Mouse (Mus musculus): Measurements from ENCODE around the gene Rpp14. TPM values are rescaled to one million over a fixed set of nuclear protein-coding genes. Genes with fewer than 3 reads are reported as not detected.

Rpp14 gene
- polyA plus RNA-seq, 1 experiment from 2014 or later, result 55.8 TPM

DNA sequence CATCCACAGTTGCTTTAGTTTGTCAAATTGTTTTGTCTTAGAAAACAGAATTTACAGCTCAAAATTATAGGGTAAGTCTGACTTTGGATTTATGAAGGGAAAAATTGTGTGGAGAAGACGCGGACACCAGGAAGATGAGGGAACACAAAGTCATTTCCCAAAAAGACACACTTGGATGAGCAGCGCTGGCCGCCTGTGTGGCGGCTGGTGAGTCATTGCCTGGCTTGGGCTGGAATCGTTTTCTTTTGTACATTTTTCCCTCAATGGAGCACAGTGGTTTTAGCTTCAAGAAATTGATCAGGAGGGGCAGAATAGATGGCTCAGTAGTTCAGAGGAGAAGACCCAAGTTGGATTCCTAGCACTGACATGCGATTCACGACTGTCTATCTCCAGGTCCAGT is 21.7 kb downstream of the Rpp14 start:
- peaks cover 15% of the 10 kb centered on the region for H3K4me1 ChIP-seq
- no peaks in the 10 kb centered on the region for H3K9me3 ChIP-seq
- no peak for ATAC-seq (ENCODE audit: low FRiP score, low read depth)
- H3K27ac ChIP-seq, result no peak overlapping the region
- WGBS, result 89% methylated on average over 8 of the region's 8 CpGs
- H3K27me3 ChIP-seq, result no peaks in the 10 kb centered on the region
- H3K4me2 ChIP-seq (replicated peaks), result no peak overlapping the region
- H3K4me3 ChIP-seq, result no peak overlapping the region
- H3K36me3 ChIP-seq, result peaks cover 4% of the 10 kb centered on the region; the same call in 1 of the 2 replicates
- no peak overlapping the region for H3K9ac ChIP-seq

DNA sequence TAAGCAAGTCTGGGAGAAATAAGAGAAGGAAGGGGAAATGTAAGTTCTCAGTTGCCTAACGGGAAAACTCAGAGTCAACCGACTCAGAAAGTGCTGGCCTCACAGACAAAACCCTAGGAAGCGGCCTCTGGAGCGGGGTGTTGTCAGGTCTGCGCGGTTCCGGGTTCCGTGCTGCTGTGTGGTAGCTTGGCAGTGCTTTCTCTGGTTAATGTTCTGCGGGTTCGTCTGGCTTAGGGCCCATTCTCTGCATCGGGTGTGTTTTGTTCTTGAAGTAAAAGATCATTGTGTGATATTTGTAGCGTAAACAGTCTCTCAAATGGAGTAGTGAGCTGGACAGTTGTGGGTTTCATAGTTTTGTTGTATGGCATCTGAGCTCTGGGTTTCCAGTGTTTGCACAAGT is 22.5 kb downstream of the Rpp14 start:
- WGBS, result 88% methylated on average over 12 of the region's 12 CpGs
- Histone ChIP-seq H3K27me3 (no peaks in the 10 kb centered on the region), H3K4me3 (no peak overlapping the region), H3K4me2 (replicated peaks) (no peak overlapping the region), H3K4me1 (peaks cover 14% of the 10 kb centered on the region), H3K36me3 (peaks cover 4% of the 10 kb centered on the region; the same call in 1 of the 2 replicates), H3K9me3 (no peaks in the 10 kb centered on the region), H3K9ac (no peak overlapping the region), H3K27ac (no peak overlapping the region)
- ATAC-seq (ENCODE audit: low FRiP score, low read depth), result no peak

DNA sequence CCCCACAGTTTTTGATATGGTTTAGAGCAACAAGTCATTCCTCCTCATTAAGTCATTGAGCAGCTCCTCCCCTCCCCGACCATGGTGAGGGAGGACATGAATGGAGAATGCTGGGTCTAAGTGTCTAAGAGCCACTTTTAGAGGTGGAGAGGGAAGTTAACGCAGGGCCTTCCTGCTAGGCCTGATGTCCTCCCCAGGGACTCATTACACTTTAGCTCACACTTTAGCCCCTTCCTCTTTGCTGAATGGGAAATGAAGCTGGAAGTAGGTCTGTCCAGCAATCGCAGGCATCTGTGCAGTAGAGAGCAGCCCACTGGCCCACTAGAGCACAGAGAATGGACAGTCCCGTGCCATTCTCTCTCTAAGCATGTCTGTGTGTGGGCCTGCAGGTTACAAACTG is 27.9 kb downstream of the Rpp14 start:
- no peaks in the 10 kb centered on the region for H3K36me3 ChIP-seq
- H3K27me3 ChIP-seq, result no peaks in the 10 kb centered on the region
- WGBS, result 71% methylated on average over 4 of the region's 4 CpGs

DNA sequence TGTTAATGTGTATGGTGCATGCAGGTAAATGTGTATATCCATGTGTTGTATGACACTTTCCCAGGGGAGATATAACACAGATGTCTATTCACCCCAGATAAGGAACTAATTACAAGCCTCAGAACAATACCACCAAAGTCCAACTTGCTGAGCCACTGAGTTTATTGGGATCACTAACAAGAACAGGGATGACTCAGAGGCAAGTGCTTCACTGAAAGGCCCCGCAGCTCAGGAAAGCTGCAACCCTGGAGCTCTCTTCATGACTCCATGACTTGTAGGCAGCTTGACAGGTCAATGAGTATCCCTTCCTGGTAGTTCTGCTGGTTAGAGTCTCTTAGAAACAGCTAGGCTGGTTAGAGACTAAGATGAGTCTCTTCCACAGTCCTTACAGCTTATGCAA is 28.8 kb downstream of the Rpp14 start:
- Histone ChIP-seq H3K36me3 (no peaks in the 10 kb centered on the region), H3K4me2 (replicated peaks) (no peak overlapping the region), H3K27ac (no peak overlapping the region), H3K9me3 (no peaks in the 10 kb centered on the region), H3K9ac (no peak overlapping the region), H3K4me1 (no peaks in the 10 kb centered on the region), H3K4me3 (no peak overlapping the region), H3K27me3 (no peaks in the 10 kb centered on the region)
- WGBS, result 85% methylated on average over 1 of the region's 1 CpGs
- ATAC-seq (ENCODE audit: low FRiP score, low read depth), result no peak

More for the DNA sequence above, 27.9 kb downstream of the Rpp14 start:
- no peak for ATAC-seq (ENCODE audit: low FRiP score, low read depth)
- Histone ChIP-seq H3K4me1 (no peaks in the 10 kb centered on the region), H3K9ac (no peak overlapping the region), H3K9me3 (no peaks in the 10 kb centered on the region), H3K27ac (no peak overlapping the region), H3K4me2 (replicated peaks) (no peak overlapping the region), H3K4me3 (no peak overlapping the region)

DNA sequence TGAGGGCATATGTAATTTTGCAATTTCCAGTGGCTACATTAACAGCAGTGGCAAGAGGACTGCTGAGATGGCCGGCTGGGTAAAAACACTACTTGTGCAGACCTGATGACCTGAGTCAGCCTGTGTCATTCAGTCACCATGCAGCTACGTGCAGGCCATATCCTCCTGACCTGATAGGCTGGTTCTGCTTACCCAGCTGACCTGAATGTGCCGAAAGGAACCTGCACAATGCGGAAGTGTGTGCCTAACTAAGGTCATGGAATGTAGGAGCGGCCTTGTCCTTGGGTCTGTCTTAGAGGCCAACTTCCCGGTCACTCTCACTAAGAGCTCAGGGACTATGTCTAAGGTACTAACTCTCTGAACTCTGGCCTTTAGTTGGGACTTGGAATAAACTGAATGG is 31.4 kb downstream of the Rpp14 start:
- Histone ChIP-seq H3K27me3 (no peaks in the 10 kb centered on the region), H3K36me3 (no peaks in the 10 kb centered on the region), H3K4me3 (no peak overlapping the region), H3K9me3 (no peaks in the 10 kb centered on the region), H3K4me1 (no peaks in the 10 kb centered on the region), H3K4me2 (replicated peaks) (no peak overlapping the region), H3K27ac (no peak overlapping the region), H3K9ac (no peak overlapping the region)
- ATAC-seq (ENCODE audit: low FRiP score, low read depth), result no peak
- 88% methylated on average over 6 of the region's 6 CpGs for WGBS

DNA sequence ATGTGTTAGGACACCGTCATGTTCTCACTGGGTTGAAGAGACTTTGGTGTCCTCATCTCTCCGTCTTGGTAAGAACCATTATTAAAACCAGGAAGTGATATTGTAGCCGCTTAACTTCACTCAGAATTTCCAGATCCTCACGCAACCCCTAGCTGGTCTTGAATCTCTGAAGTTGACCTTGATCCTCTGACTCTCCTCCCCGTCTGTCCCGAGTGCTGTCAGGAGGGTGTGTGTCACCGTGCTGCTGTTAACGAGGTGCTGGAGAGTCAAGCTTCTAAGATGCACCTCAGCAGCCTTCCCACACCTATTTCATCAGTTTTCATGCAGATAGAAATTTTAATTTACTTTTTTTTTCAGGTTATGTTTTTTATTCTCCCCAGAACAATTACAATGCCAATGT is 31.9 kb downstream of the Rpp14 start:
- Histone ChIP-seq H3K4me2 (replicated peaks) (no peak overlapping the region), H3K4me3 (no peak overlapping the region), H3K9me3 (no peaks in the 10 kb centered on the region), H3K9ac (no peak overlapping the region), H3K27ac (no peak overlapping the region), H3K4me1 (no peaks in the 10 kb centered on the region), H3K27me3 (no peaks in the 10 kb centered on the region), H3K36me3 (no peaks in the 10 kb centered on the region)
- no peak for ATAC-seq (ENCODE audit: low FRiP score, low read depth)
- 81% methylated on average over 8 of the region's 8 CpGs for WGBS

DNA sequence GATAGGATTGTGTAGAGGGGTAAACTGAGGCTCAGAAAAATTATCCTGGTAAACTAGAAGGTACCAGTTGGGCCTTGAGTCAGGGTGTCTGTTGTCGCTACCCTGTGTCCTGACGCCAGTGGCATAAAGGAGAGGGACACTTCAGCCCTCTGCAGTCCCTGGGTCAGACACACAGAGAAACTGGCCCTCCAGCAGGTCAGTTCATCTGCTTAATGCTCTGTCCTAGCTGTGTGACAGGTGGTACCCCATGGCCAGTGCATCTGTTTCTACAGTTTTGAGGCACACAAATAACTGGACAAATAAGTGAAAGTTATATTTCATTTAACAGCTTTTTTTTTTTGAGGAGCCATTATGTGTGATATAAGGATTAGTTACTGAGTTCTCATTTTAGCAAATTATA is 33.4 kb downstream of the Rpp14 start:
- WGBS, result 91% methylated on average over 2 of the region's 2 CpGs
- no peaks in the 10 kb centered on the region for H3K36me3 ChIP-seq
- no peak overlapping the region for H3K9ac ChIP-seq
- no peaks in the 10 kb centered on the region for H3K9me3 ChIP-seq
- no peaks in the 10 kb centered on the region for H3K4me1 ChIP-seq
- no peak overlapping the region for H3K27ac ChIP-seq
- no peaks in the 10 kb centered on the region for H3K27me3 ChIP-seq
- no peak overlapping the region for H3K4me2 ChIP-seq (replicated peaks)
- H3K4me3 ChIP-seq, result no peak overlapping the region
- ATAC-seq (ENCODE audit: low FRiP score, low read depth), result no peak

DNA sequence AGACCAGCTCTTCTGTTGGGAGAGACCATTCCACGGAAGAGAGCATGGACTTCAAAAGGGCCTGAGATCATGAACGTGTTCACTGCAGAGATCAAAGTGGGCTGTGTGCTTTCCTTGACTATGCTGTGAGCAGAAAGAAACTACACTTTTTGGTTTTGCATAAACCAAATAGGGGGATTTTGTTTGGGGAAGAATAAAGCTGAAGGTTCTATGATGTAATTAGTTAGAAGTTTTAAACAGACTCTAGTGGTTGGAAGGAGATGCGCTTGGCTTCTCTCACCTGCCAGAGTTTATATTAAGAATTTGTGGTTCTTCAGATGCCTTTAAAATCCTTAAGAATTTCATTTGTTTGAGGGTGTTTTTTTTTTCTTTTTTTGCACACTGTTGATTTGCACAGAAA is 34.1 kb downstream of the Rpp14 start:
- no peak overlapping the region for H3K4me3 ChIP-seq
- H3K36me3 ChIP-seq, result no peaks in the 10 kb centered on the region
- H3K9ac ChIP-seq, result no peak overlapping the region
- H3K4me2 ChIP-seq (replicated peaks), result no peak overlapping the region
- H3K4me1 ChIP-seq, result no peaks in the 10 kb centered on the region
- H3K27me3 ChIP-seq, result no peaks in the 10 kb centered on the region
- no peak overlapping the region for H3K27ac ChIP-seq
- 48% methylated on average over 3 of the region's 3 CpGs for WGBS
- ATAC-seq (ENCODE audit: low FRiP score, low read depth), result no peak
- H3K9me3 ChIP-seq, result no peaks in the 10 kb centered on the region

DNA sequence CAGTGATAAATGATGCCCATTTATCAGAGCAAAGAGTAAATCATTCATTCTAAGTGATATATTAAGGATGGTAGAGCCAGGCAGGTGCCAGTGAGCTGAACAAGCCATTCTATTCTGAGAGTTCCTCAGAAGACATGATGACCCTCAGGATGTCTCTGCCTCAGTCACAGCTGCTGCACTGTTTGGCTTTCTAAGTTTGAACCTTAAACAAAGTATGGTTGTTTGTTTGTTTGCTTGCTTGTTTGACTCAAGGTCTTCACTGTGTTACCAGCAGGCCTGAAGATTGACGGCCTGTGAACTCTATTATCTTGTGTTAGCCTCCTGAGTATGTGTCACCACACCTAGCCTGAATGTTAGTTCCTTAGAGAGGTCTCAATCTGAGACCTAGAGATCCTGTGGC is 34.6 kb downstream of the Rpp14 start:
- H3K9me3 ChIP-seq, result no peaks in the 10 kb centered on the region
- H3K36me3 ChIP-seq, result no peaks in the 10 kb centered on the region
- no peak overlapping the region for H3K9ac ChIP-seq
- H3K4me1 ChIP-seq, result no peaks in the 10 kb centered on the region
- no peak for ATAC-seq (ENCODE audit: low FRiP score, low read depth)
- H3K4me3 ChIP-seq, result no peak overlapping the region
- no peak overlapping the region for H3K27ac ChIP-seq
- no peak overlapping the region for H3K4me2 ChIP-seq (replicated peaks)
- 80% methylated on average over 1 of the region's 1 CpGs for WGBS
- H3K27me3 ChIP-seq, result no peaks in the 10 kb centered on the region

DNA sequence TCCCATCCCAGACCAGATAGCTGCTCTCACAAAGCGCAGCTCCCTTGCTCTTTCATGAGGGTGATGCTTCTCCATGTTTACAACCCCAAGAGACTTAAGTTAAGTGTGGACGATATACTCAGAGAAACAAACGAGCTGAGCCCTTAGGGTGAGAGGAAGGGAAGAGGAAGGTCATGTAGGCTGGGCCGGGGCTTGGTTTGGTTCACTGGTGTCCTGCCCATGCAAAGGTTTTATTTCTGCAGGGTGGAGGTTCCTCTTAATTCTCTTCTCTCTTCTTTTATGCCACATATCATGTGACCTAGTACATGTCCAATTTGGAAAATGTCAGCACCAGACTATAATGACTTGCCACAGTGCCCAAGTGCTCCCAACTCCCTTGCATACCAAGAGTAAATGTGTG is 35.6 kb downstream of the Rpp14 start:
- no peaks in the 10 kb centered on the region for H3K36me3 ChIP-seq
- no peak for ATAC-seq (ENCODE audit: low FRiP score, low read depth)
- WGBS, result 66% methylated on average over 4 of the region's 4 CpGs
- H3K9me3 ChIP-seq, result no peaks in the 10 kb centered on the region
- H3K4me2 ChIP-seq (replicated peaks), result no peak overlapping the region
- no peak overlapping the region for H3K27ac ChIP-seq
- no peaks in the 10 kb centered on the region for H3K4me1 ChIP-seq
- no peak overlapping the region for H3K4me3 ChIP-seq
- H3K9ac ChIP-seq, result no peak overlapping the region
- H3K27me3 ChIP-seq, result no peaks in the 10 kb centered on the region

DNA sequence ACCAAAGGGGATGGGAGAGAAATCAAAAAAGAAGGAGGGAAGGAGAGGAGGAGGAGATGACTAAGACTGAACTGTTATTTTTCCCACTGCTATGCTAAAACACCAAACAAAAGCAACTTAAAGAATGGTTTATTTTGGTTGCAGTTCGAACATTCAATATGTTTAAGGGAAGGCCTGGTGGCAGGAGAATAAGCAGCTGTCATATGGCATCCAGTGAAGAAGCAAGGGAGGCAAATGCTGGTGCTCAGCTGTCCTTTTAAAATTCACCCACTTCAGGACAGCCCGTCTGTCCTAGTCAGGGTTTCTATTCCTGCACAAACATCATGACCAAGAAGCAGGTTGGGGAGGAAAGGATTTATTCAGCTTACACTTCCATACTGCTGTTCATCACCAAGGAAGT is 37.2 kb downstream of the Rpp14 start:
- Histone ChIP-seq H3K27ac (no peak overlapping the region), H3K4me3 (no peak overlapping the region), H3K4me2 (replicated peaks) (no peak overlapping the region), H3K9me3 (no peaks in the 10 kb centered on the region), H3K9ac (no peak overlapping the region), H3K27me3 (no peaks in the 10 kb centered on the region), H3K4me1 (no peaks in the 10 kb centered on the region), H3K36me3 (peaks cover 4% of the 10 kb centered on the region)
- no peak for ATAC-seq (ENCODE audit: low FRiP score, low read depth)
- WGBS, result 80% methylated on average over 2 of the region's 2 CpGs

DNA sequence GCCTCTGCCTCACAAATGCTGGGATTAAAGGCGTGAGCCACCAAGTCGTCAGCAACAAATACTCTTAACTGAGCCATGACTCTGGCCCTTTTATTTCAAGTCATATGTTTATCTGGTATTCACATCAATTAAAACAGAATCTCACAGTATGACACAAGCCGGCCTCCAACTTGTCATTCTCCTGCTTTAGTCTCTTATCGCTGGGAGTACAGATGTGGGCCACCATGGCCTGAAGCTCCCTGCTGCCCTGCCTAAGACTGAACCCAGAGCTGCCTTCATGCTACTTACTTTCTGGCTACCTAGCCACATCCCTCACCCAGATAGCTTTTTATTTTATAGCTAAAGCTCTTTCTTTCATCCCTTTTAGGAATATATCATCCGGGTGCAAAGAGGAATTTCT is 39.3 kb downstream of the Rpp14 start:
- no peak overlapping the region for H3K4me3 ChIP-seq
- H3K9me3 ChIP-seq, result no peaks in the 10 kb centered on the region
- no peaks in the 10 kb centered on the region for H3K27me3 ChIP-seq
- ATAC-seq (ENCODE audit: low FRiP score, low read depth), result no peak
- WGBS, result 89% methylated on average over 5 of the region's 5 CpGs
- H3K4me1 ChIP-seq, result no peaks in the 10 kb centered on the region
- H3K4me2 ChIP-seq (replicated peaks), result no peak overlapping the region
- H3K27ac ChIP-seq, result no peak overlapping the region
- H3K36me3 ChIP-seq, result peaks cover 11% of the 10 kb centered on the region
- no peak overlapping the region for H3K9ac ChIP-seq

DNA sequence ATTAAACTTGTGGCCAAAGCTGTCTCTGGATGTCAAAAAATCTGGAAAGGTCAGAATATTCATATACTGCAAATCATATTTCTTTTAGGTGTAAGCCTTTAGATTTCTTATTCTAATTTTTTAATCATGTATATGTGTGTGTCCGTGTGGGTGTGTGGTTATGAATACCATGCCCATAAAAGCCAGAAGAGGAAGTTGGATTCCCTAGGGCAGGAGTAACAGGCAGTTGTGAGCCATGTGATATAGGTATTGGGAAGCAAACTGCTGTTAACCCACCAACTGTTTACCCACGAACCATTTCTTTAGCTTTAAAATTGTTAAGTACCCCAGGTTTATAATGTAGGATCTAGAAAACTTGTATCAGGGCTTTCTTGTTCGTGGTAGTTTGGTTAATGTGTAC is 39.7 kb downstream of the Rpp14 start:
- Histone ChIP-seq H3K9me3 (no peaks in the 10 kb centered on the region), H3K4me2 (replicated peaks) (no peak overlapping the region)
- WGBS, result 64% methylated on average over 3 of the region's 3 CpGs

More for the DNA sequence above, 39.7 kb downstream of the Rpp14 start:
- H3K4me3 ChIP-seq, result no peak overlapping the region
- H3K27ac ChIP-seq, result no peak overlapping the region
- ATAC-seq (ENCODE audit: low FRiP score, low read depth), result no peak
- H3K27me3 ChIP-seq, result no peaks in the 10 kb centered on the region
- H3K36me3 ChIP-seq, result peaks cover 11% of the 10 kb centered on the region
- H3K4me1 ChIP-seq, result no peaks in the 10 kb centered on the region
- H3K9ac ChIP-seq, result no peak overlapping the region
